Mouse (Mus musculus) heart, embryonic 14.5 days (tissue): ENCODE data around the gene Ssh2. TPM values are rescaled to one million over a fixed set of nuclear protein-coding genes. Genes with fewer than 3 reads are reported as not detected.

Experiments
- ATAC-seq: fragments of 200-750 bp; cut with Nextera tagmentation; 2 replicates; pipeline ENCODE4 v1.8.0; 2017; ENCODE audit warnings: low read depth, moderate TSS enrichment; ENCODE audit not compliant: insufficient number of reproducible peaks, insufficient read depth, low FRiP score
- H3K27ac ChIP-seq, 2 experiments: fragments of 200-500 bp in 1 of 2; fragments of 300-500 bp in 1 of 2; sonication (generic) in 1 of 2; replicated peaks in 1 of 2; 2 replicates each; pipeline ENCODE4 v1.5.1; 2012 to 2014; ENCODE audit warnings: low read depth in 2 of 2, low read length in 2 of 2, control low read depth in 1 of 2, mild to moderate bottlenecking in 1 of 2, mixed read lengths in 1 of 2; ENCODE audit not compliant: control insufficient read depth in 1 of 2, insufficient read depth in 1 of 2
- H3K27me3 ChIP-seq: fragments of 300-500 bp; sonication (generic); 2 replicates; pipeline ENCODE4 v1.6.1; 2014; ENCODE audit warnings: mild to moderate bottlenecking, low read length, control low read depth; ENCODE audit not compliant: control insufficient read depth, insufficient read depth
- H3K36me3 ChIP-seq: fragments of 300-500 bp; sonication (generic); 2 replicates; pipeline ENCODE4 v1.6.1; 2014; ENCODE audit warnings: mild to moderate bottlenecking, control low read depth, low read length, mixed read lengths; ENCODE audit not compliant: control insufficient read depth, insufficient read depth
- H3K4me1 ChIP-seq, 2 experiments: fragments of 200-500 bp in 1 of 2; fragments of 300-500 bp in 1 of 2; sonication (generic) in 1 of 2; 2 replicates each; pipeline ENCODE4 v1.6.1; 2012 to 2014; ENCODE audit warnings: low read length in 2 of 2, control low read depth in 1 of 2, mixed read lengths in 1 of 2; ENCODE audit not compliant: control insufficient read depth in 2 of 2, insufficient read depth in 2 of 2
- H3K4me2 ChIP-seq: fragments of 300-500 bp; sonication (generic); 2 replicates; pipeline ENCODE4 v1.6.1; 2014; ENCODE audit warnings: mild to moderate bottlenecking, low read length
- H3K4me3 ChIP-seq, 2 experiments: fragments of 200-500 bp in 1 of 2; fragments of 300-500 bp in 1 of 2; sonication (generic) in 1 of 2; 2 replicates each; pipeline ENCODE4 v1.5.1; 2012 to 2014; ENCODE audit warnings: low read length in 2 of 2, mild to moderate bottlenecking in 2 of 2, control low read depth in 1 of 2, low read depth in 1 of 2, moderate library complexity in 1 of 2; ENCODE audit not compliant: control insufficient read depth in 1 of 2, insufficient read depth in 1 of 2
- H3K9ac ChIP-seq: fragments of 300-500 bp; sonication (generic); 2 replicates; pipeline ENCODE4 v1.6.1; 2014; ENCODE audit warnings: mild to moderate bottlenecking, low read length
- H3K9me3 ChIP-seq: fragments of 300-500 bp; sonication (generic); 2 replicates; pipeline ENCODE4 v1.6.1; 2016; ENCODE audit warnings: low read length, control low read depth; ENCODE audit not compliant: control insufficient read depth
- WGBS: fragments of 180-500 bp; shearing (Covaris S2); extraction: QIAGEN DNeasy Blood & Tissue Kit; methylation state at CpG from one replicate; pipeline ENCODE4 v1.1.7; 2014; 5-methylcytosine and 5-hydroxymethylcytosine counted together
- polyA plus RNA-seq: library from polyadenylated mRNA; unstranded; fragments of >200 nt; fragmentation: Nextera tagmentation; extraction: Ambion mirVana; gene quantifications from 2 replicates; pipeline ENCODE4 v1.2.1, GENCODE M21; 2014

Gene Ssh2
- polyA plus RNA-seq, 1 experiment from 2014 or later, result 31.4 TPM

DNA sequence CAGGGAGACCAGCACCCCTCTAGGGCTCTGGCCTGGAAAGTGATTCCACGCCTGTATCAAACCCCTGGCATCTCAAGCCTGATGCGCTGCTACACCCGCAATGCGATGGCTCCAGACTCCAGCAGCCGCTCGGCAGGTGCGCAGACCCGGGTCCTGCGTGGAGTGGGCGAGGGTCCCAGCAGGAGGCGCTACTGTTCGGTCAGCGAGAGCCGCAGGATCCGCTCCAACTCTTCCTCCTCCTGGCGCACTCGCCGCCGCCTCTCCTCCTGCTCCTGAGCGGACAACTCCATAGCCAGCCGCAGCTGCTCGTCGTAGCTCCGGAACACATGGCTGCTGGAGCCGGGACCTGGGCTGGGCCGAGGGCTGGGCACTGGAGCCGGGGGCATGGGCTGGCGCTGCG, 255.3 kb downstream of the Ssh2 start:
- Histone ChIP-seq H3K9me3 (no peaks in the 10 kb centered on the region), H3K36me3 (peaks cover 42% of the 10 kb centered on the region), H3K4me1 (peaks cover 12% of the 10 kb centered on the region in 2 experiments), H3K27ac (no peak overlapping the region), H3K4me3 (no peak overlapping the region; a peak in 1 of 4 replicates), H3K9ac (no peak overlapping the region), H3K27me3 (peaks cover 10% of the 10 kb centered on the region; the same call in 1 of the 2 replicates), H3K4me2 (no peak overlapping the region)
- WGBS, result 76% methylated on average over 28 of the region's 29 CpGs
- ATAC-seq, result no peak

DNA sequence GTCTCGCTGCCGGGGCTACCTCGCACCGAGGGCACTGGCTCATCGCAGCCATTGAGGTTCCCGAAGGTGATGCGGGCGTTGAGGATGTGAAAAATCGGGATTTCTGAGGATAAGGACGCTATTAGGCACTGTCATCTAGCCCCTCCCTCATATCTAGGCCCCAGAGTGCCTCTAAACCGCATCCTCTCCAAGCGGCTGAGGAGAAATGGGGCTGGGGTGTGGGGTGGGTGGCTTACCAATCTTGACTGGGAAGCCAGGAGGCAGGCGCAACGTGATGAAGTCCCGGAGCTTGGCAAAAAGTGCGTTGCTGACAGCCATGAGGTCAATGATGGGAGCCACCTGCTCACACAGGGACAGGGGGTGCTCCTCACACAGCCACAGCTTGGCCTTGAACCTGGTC, 256.7 kb downstream of the Ssh2 start:
- 81% methylated on average over 16 of the region's 16 CpGs for WGBS
- no peak overlapping the region for H3K9ac ChIP-seq
- peaks cover 42% of the 10 kb centered on the region for H3K36me3 ChIP-seq
- H3K27ac ChIP-seq, result no peak overlapping the region
- H3K4me2 ChIP-seq, result no peak overlapping the region
- ATAC-seq, result no peak
- peaks cover 5% of the 10 kb centered on the region; the same call in 1 of the 2 replicates for H3K27me3 ChIP-seq
- no peaks in the 10 kb centered on the region for H3K9me3 ChIP-seq
- no peak overlapping the region for H3K4me3 ChIP-seq
- H3K4me1 ChIP-seq, result peaks cover 0 to 2% of the 10 kb centered on the region in 2 experiments; a peak in 1 of 4 replicates

DNA sequence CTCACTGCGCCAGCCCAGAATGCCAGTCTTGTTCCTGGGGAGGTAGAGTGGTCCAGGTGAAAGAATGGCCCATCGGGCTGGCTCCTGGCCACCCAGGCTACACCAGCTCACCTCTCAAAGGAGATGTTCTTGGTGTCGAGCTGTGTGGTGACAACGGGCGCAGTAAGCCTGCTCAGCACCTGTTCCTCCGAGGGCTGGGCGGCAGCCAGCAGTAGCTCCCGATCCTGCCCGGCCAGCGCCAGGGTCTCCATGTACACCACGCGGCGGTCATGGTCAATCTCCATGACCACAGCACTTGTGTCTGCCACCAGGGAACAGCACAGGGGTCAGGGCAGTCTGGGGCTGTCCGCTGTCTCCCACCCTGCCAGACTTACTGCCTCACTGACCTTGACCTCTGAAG, 260.1 kb downstream of the Ssh2 start:
- WGBS, result 86% methylated on average over 14 of the region's 14 CpGs
- no peak overlapping the region for H3K27ac ChIP-seq
- H3K9ac ChIP-seq, result no peak overlapping the region
- no peak overlapping the region for H3K4me2 ChIP-seq
- no peaks in the 10 kb centered on the region for H3K9me3 ChIP-seq
- no peaks in the 10 kb centered on the region for H3K27me3 ChIP-seq
- peaks cover 21% of the 10 kb centered on the region; the same call in 1 of the 2 replicates for H3K36me3 ChIP-seq
- no peaks in the 10 kb centered on the region for H3K4me1 ChIP-seq
- ATAC-seq, result no peak
- no peak overlapping the region for H3K4me3 ChIP-seq

DNA sequence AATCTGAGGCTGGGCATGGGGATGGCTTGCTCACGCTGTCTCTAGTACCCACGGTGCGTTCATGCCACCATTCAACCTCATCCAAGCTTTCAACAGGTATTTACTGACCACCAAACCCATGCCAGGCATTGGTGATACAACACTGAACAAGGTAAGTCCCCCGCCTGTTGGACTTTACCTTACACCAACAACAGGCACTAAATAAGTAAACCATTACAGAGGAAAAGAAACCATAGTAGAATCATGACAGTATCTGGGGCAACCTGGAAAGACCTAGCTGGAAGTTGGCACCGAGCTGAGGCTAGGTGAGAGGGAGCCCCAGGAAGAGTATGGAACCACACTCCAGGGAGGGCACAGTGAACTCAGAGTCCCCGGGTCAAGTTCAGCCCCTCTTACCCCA, 260.8 kb downstream of the Ssh2 start:
- WGBS, result 87% methylated on average over 6 of the region's 6 CpGs
- H3K27me3 ChIP-seq, result no peaks in the 10 kb centered on the region
- H3K4me2 ChIP-seq, result no peak overlapping the region
- H3K9ac ChIP-seq, result no peak overlapping the region
- ATAC-seq, result no peak
- H3K4me3 ChIP-seq, result no peak overlapping the region
- peaks cover 15% of the 10 kb centered on the region; the same call in 1 of the 2 replicates for H3K36me3 ChIP-seq
- H3K27ac ChIP-seq, result no peak overlapping the region
- no peaks in the 10 kb centered on the region for H3K9me3 ChIP-seq
- H3K4me1 ChIP-seq, result no peaks in the 10 kb centered on the region

DNA sequence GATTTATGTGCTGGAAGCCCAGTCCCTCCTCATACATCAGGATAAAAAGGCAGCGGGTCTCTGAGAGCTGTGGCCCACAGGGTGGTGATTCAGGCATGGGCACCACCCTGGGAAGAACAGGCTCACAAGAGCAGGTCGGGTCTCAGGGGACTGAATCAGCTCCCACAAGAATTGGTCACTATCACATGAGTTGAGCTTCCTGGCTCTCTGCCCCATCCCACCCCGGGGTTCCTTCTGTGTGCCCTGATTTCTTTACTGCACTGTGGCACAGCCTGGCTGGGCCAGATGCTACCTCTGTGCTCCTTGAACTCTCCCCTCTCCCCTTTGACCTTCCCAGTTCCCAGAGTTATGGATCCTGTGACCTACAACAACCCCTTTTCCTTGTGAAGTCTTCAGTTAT, 267.0 kb downstream of the Ssh2 start:
- Histone ChIP-seq H3K4me3 (no peak overlapping the region), H3K4me2 (no peak overlapping the region), H3K36me3 (no peaks in the 10 kb centered on the region), H3K9me3 (no peaks in the 10 kb centered on the region), H3K9ac (no peak overlapping the region), H3K27ac (no peak overlapping the region), H3K27me3 (no peaks in the 10 kb centered on the region), H3K4me1 (peaks cover 6 to 14% of the 10 kb centered on the region in 2 experiments)
- WGBS, result 50% methylated on average over 3 of the region's 3 CpGs
- no peak for ATAC-seq

DNA sequence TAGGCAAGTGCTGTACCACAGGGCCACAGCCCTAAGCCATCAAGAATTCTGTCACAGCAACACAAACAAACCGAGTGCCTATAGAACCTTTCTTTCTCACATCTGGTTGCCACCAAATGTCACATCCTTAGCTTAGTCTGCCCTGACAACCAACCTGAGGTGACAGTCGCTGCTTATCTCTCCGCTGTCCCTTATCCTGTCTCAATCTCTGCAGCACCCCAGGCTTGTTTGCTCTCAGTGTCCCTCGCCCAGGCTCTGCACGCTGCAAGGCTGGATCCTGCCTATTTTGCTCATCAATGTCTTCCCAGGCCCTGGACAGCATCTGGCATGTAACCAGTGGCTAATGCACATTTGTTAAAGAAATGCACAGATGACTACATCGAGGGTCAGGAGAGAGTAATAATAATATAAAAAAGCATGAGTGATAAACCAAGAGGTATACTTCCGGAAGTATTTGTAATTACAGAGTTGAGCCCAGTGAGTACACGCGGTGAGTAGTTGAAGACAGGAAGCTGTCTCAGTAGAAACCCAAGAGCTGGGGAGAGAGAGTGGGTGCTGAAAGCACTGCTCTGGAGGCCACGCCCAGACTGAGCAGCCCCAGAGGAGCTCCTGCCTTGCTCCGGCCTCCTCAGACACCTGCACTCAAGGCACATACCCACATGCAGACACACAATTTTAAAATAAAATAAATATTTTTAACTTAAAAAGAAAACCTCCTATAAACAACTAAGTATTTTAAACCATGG, 267.6 kb downstream of the Ssh2 start:
- H3K4me1 ChIP-seq, result peaks cover 12 to 16% of the 10 kb centered on the region in 2 experiments
- H3K36me3 ChIP-seq, result no peaks in the 10 kb centered on the region
- 34% methylated on average over 11 of the region's 11 CpGs for WGBS
- H3K27ac ChIP-seq, result no peak overlapping the region
- no peak overlapping the region for H3K9ac ChIP-seq
- no peak overlapping the region for H3K4me3 ChIP-seq
- H3K4me2 ChIP-seq, result no peak overlapping the region
- no peaks in the 10 kb centered on the region for H3K27me3 ChIP-seq
- no peak for ATAC-seq
- H3K9me3 ChIP-seq, result no peaks in the 10 kb centered on the region

DNA sequence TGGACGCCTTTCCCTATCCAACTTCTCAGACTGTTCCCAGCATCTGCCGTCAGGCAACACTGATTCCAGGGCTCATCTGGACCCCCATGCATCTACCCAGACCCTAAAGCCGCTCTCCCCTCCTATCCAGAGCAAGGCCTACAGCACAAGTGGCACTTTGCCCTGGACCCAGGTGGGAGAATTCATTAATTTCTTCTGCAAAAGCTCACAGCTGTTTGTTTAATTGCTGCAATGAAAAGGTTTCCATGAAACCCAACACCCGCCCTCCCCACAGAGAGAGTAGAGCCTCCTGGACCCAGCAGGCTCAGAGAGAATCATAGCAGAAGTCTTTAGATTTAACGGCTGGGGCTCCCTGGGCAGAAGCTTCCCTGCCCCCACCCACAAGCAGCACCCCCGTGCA, 269.1 kb downstream of the Ssh2 start:
- Histone ChIP-seq H3K36me3 (no peaks in the 10 kb centered on the region), H3K4me3 (no peak overlapping the region), H3K27ac (no peak overlapping the region), H3K27me3 (no peaks in the 10 kb centered on the region), H3K9me3 (no peaks in the 10 kb centered on the region), H3K9ac (no peak overlapping the region), H3K4me2 (no peak overlapping the region), H3K4me1 (peaks cover 19 to 24% of the 10 kb centered on the region in 2 experiments)
- no peak for ATAC-seq
- WGBS, result 72% methylated on average over 6 of the region's 6 CpGs

DNA sequence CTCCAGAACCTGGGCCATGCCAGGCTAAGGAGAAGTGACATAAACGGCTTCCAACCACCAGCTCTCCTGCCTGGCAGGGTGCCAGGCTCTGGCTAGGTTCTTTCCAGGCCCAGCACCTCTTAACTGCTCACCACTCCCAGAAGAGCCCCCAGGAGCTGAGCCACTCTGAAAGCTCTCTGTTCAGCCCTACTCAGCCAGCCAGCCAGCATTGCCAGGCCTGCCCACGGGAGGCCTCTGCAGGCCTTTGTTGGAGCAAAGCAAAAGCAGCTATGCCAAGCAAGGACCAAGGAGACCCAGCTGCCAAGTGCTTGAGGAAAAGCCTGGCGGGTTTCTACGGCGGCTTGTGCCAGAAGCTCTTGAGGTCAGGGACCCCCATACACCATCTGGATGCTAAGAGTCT, 270.7 kb downstream of the Ssh2 start:
- Histone ChIP-seq H3K9ac (no peak overlapping the region), H3K27ac (no peak overlapping the region), H3K9me3 (no peaks in the 10 kb centered on the region), H3K36me3 (no peaks in the 10 kb centered on the region), H3K4me2 (no peak overlapping the region), H3K27me3 (no peaks in the 10 kb centered on the region), H3K4me3 (no peak overlapping the region), H3K4me1 (peaks cover 26 to 36% of the 10 kb centered on the region in 2 experiments)
- 63% methylated on average over 5 of the region's 5 CpGs for WGBS
- no peak for ATAC-seq
